Mouse (Mus musculus) brain, embryonic 14.5 days (tissue): ENCODE data around the gene Ptprn. TPM values are rescaled to one million over a fixed set of nuclear protein-coding genes. Genes with fewer than 3 reads are reported as not detected.
A peak's percentile ranks its signal among the peaks of the same experiment; 100 is the strongest.

ENCODE experiments used
- DNase-seq: peaks from one replicate; pipeline ENCODE4 v3.0.0-alpha.2; 2011; ENCODE audit warnings: low read depth
- CTCF ChIP-seq: fragments of 200-500 bp; IDR thresholded peaks from 2 replicates; pipeline ENCODE4 v1.5.1; 2012; ENCODE audit warnings: inconsistent platforms, mild to moderate bottlenecking, moderate library complexity, borderline replicate concordance; ENCODE audit not compliant: insufficient read depth, insufficient read length; ENCODE audit errors: extremely low read depth
- POLR2A ChIP-seq: fragments of 200-500 bp; IDR thresholded peaks from 2 replicates; pipeline ENCODE4 v1.6.1; 2012; ENCODE audit warnings: mild to moderate bottlenecking, inconsistent platforms, borderline replicate concordance; ENCODE audit not compliant: poor library complexity, insufficient read depth, insufficient read length, severe bottlenecking; ENCODE audit errors: extremely low read depth
- polyA plus RNA-seq: library from polyadenylated mRNA; depleted of rRNA; stranded (reverse); fragments of >200 nt; gene quantifications from 2 replicates; pipeline ENCODE4 v1.2.3, GENCODE M21; 2012

The Ptprn gene
- polyA plus RNA-seq, 1 experiment: 53.4 TPM

DNA sequence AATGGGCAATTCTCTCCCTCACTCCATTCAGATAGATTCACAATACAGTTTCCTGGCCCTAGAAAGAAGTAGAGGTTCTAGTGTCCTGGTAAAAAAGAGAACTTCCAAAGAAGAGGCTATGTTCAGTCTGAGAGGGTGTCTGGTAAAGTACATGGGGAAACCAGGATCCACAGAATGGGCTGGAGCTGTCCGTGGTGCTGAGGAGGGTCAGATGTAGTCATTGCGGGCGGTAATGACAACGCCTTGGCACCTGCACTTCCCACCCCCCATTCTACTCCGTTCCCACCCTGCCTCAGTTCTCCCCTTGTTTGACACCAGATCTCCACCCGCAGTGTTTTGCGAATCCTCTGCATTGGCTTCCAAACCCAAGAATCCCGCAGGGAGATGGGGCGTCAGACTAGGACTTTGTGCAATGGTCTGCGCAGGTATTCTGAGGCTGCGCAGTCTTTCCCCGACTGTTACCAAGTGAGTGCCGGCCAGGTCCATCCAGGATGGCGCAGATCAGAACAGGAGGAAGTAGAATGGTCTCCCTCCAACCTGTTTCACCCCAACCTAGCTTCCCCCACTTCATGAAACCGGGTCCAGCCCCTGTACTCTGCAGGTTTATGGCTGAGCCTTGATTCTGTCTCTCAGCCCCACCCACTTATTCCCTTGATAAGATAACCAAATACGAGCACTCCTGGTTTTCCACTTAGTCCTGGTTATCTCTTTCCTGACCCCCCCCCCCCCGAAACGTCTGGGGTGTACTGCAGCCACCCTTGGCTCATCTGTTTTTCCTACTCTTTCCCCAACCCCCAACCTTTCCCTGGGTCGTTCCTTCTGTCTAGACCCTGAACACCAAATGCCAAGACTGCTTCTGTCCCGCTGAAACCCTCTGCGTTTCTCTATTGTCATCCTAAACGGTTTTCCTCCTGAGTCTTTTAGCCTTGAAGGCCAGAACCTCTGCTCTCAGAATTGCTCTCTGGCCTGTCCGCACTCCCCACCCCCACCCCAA lies 13.2 kb upstream of the Ptprn start:
- TF ChIP-seq CTCF (no peak), POLR2A (no peak)
- peak; percentile 50 for DNase-seq

DNA sequence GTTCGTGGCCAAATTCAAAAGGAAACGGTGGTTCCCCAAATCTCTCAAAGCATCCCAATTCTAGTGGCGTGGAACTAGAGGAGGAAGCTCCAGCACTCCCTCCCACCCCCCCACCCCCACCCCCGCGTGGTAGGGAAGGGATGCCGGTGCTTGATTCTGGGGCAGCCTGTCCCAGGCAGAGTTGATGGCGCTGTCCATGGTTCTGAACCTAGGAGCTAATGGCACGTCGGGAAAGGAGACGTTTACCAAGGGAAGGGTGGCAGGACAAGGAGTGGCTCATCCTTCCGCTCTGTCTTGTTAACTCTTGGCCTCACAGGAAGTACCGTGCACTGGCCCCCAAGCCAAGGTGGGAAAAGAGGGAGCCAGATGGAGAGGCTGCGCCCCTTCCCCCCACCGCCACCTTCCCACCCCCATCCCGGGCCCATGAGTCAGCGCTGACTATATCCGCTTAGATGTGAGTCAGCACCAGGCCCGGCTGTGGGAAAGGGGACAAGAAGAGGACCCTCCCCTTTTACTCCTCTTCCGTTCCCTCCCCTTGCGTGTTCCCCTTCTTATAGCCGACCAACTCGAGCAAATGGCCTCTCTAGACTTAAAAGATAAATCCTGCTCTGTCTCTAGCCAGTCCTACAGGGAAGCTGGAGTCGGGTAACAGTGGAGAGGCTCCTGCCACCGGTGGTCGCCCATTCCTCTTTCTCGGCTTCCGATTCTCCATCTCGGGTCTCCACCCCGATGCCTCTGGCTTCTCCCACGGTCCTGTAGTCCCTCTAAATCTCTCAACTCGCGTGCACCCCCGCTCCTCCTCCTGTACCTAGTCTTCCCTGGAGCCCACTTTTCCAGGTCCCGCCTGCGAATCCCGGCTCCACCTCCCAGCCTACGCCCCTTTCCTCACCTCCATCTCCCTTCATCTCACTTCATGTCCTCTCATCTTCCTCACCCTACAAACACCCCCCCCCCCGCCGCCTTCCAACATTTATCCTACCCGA lies 1.0 kb downstream of the Ptprn start:
- TF ChIP-seq CTCF (no peak), POLR2A (no peak)
- DNase-seq: peak; percentile 47

DNA sequence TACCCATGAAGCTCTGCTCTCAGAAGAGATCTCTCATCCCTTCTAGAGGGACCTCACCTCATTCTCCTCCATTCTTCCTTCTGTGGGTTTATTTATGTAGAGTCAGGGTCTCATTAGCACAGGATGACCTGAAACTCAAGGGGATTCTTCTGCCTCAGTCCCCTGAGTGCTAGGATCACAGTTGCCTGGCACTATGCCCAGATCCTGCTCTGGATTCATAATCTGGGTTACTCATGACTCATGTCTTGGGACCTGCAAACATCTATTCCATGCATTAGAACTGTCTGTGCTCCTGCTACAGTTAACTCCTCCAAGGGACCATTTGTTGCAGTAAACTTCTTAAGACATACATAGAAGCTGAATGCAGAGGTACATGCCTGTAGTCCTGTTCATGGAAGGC lies 3.0 kb downstream of the Ptprn start:
- TF ChIP-seq POLR2A (no peak), CTCF (no peak)
- DNase-seq: no peak

DNA sequence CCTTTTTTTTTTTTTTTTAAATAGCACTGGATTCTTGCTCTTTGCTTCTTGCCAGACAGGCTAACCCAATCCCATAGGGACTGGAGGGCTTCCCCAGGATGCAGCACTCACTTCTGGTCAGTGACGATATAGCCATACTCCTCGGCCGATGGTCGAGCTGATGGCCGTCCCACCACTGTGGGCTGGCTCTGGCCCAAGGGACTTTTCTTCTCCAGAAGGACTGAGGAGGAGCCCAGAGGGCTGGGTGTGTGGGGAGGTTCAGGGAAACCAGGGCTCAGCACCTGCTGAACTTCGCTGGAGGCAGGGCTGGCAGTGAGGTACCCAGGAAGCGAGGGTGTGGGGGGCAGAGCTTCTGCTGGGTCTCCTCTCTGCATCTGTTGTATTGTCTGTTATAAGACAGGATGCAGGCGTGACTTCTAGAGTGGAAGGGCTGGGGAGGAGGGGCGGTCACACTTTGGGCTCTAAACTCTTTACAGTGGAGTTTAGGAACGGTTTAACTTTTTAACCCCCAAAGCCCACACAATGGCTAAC lies 8.7 kb downstream of the Ptprn start:
- no peak for DNase-seq
- TF ChIP-seq CTCF: no peak
- TF ChIP-seq POLR2A: no peak

DNA sequence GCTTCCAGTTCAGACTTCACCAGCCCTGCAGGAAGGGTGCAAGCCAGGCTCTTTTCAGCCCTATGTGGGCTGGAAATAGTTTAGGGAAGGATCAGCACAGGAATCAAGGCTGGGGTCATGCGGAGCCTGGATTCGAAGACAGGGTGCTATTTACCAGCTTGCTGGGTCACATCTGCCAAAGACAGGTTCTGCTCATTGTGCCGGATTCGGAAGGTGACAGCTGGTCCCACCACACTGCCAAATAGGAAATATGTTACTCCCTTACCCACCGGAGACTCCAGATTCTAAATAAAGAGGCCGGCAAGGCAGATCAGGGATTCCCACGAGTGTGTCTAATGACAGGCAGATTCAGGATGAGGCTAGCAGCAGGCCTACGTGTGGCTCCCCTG lies 9.7 kb downstream of the Ptprn start:
- TF ChIP-seq CTCF (no peak), POLR2A (no peak)

DNA sequence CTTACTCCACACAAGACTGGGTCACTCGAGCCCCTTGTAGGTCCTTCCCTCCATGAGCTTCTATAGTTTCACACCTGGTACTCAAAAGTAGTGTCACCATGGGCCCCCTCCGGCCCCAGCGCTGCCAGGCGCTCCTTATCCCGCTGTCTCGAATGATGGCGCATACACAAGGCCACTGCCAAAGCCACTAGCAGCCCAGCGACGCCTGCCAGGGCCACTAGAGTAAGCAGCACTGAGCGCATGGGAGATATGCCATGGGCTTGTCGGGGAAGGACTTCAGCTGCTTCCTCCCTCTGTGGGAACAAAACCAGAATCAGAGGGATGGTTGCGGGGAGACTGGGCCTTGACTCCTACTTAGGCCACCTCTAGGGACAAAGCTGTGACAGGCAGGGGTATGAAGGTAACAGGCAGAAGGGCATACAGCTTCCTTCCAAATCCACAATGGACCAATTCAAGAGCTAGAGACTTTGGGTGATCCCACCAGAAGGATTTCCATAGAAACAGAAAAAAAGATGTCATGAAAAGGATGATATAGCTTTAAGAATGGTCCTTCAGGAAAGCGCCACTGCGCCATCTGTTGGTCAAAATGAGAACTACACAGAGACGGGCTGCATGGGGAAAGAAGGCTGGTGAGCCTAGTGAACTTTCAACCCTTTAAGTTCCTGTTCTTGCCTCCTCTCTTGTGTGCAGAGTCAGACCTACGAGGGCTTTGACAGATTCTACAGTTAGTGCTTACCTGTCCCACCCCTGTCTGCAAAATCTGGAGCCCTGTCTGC lies 10.3 kb downstream of the Ptprn start:
- TF ChIP-seq POLR2A: no peak
- peak; percentile 85 for TF ChIP-seq CTCF
- DNase-seq: peak; percentile 76

More for the DNA sequence above, 9.7 kb downstream of the Ptprn start:
- peak; percentile 53 for DNase-seq

DNA sequence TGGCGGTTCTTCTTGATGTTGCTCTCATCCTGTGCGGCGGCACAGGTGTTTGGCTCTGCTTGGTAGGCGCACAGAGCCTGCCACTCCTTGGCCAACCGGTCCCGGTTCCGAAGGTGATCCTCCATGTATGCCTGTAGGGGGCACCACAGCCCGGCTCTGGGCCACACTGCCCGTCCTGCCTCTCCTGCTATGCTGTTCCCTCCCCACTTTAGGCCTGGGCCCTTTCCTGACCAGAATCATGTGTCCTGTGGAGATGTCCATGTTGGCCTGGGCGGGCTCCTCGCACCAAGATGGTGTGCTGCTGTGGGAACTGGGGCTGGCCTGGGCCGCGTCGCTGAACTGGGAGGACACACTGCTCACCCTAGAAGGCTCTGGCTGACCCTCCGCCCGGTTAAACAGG lies 11.3 kb downstream of the Ptprn start:
- no peak for DNase-seq
- 0 out of 2 replicates have a peak, but pooled peaks have one; percentile 2 for TF ChIP-seq CTCF
- TF ChIP-seq POLR2A: no peak

DNA sequence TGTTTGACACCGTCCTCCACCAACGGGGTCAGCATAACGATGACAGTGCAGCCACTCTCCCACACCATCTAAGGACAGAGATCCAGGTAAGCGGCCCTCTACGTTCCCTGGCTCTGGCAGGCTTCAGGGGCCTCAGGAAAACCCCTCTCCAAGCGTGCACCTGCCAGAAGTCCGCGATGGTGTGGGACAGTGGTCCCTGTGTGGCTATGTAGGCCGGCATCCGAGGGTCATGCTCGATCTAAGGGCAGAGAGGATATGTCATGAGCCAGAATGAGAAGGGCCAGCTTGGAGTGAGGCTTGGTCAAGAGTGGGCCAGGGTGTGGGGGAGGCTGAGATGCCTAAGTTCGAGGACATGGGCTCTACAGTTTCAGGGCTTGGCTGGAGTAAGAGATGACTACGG lies 12.0 kb downstream of the Ptprn start:
- TF ChIP-seq POLR2A: no peak
- TF ChIP-seq CTCF: no peak
- DNase-seq: no peak

DNA sequence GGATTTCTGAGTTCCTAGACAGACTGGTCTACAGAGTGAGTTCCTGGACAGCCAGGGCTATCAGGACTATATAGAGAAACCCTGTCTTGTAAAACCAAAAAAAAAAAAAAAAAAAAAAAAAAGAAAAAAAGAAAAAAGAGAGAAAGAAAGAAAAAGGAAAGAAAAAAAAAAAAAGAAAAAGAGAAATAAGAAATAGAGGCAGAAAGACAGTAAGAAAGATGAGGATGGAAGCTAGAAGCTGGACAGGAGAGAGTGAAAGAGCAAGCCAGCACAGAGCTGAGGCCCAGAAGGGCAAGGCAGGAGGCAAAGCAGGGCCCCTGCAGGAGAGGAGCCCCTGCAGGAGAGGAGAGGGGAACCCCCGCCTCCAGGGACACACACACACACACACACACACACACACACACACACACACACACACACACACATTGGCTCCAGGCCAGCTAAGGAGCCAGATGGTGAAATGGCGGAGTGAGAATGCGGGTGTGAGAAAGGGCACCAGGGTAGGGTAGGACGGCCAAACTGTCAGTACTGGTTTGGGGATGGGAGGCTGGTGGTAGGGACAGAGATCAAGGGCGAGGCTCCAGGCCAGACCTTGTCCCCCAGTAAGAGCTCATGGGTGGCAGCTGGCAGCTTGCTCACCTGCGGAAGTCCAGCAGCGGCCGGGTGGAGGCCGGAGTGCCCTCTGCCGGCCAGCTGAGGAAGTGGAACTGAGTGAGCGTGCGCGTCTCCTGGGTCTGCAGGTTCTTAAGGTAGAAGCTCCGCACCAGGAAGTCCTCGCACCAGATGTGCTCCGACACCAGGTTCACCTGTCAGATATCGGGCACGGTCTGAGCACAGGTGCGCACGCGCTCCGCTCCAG lies 13.0 kb downstream of the Ptprn start:
- peak; percentile 84 for DNase-seq
- TF ChIP-seq POLR2A (no peak), CTCF (peak; percentile 86)

DNA sequence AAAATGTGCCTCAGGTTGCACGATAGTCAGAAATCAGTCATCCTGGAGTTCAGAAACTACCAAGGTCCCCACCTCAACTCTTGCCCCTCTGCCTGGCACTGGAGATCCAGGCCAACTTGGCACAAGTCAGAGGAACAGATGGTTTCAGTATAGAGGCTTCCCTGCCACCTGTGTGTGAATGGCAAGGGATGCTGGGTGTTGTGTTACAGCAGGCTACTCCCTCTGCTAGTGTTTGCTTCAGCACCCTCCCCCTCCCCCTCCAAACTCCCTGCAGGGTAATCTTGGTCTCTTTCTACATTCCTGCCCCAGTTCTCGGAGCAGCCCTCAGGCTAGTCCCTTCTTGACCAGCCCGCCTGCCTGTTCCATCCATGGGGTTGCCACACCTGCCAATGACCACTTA lies 13.8 kb downstream of the Ptprn start:
- DNase-seq: peak; percentile 76
- TF ChIP-seq POLR2A (no peak), CTCF (no peak)

DNA sequence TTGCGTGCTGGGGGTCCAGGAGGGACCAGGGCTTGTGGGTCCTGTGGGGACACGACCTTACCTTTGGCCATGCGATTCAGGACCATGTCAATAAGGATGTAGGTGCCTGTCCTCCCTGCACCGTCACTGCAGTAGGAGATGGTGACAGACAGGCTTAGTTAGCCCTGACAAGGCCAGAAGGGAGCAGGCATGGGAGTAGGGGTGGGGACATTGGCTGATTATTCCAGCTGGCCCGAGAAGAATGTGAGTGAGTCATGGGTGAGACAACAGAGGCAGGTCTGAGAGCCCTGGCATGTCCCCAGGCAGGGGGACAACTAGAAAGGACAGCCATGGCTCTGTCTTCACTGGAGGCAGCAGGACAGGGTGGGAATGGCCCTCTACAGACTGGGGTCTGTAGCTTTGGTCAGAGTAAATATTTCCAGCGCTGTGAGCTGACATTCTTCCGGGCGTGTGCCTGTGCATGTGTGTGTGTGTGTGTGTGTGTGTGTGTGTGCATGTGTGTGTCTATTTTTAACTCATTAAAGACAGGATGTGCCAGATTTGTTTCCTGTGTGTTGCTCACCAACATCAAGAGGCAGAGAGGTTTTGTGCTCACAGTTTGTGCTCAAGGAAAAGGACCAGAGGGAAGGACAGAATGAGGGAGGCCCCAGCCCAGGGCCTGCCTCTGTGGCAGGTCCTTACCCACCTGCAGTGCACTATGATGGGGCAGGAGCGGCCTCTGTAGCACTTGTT lies 16.1 kb downstream of the Ptprn start:
- no peak for TF ChIP-seq CTCF
- TF ChIP-seq POLR2A: no peak
- DNase-seq: peak; percentile 50
